Mouse (Mus musculus) lung, postnatal 25 days (tissue): ENCODE measurements around the gene Rnf5.

ENCODE experiments used
- DNase-seq: peaks from one replicate; pipeline ENCODE4 v3.0.0; 2022; ENCODE audit warnings: low spot score

The Rnf5 gene

GRCm38 (mm10) chr17:34603375-34604060, at the start of gene Rnf5:
TSS of gene Rnf5 (minus strand) at chr17:34603690.
- DNase-seq, result peak; percentile 100

DNA sequence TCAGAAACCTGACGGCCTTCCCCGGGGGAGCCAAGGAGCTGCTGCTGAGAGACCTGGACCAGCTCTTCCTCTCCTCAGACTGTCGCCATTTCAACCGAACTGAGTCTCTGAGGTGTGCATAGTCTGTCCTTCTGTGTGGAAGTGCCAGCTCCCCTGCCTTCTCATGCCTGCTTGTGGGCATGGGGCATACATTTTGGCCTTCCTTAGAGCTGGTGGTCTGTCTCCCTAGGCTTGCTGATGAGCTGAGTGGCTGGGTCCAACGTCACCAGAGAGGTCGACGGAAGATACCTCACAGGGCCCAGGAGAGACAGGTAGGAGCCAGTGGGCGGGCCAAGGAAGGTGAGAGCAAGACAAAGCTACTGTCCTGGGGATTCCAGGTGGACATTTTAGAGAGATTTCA, 49.5 kb upstream of the Rnf5 start:
- no peak for DNase-seq

- no peak for DNase-seq
Measured at GRCm38 (mm10) chr17:34652546-34652945, 49.1 kb upstream of the Rnf5 start.

DNA sequence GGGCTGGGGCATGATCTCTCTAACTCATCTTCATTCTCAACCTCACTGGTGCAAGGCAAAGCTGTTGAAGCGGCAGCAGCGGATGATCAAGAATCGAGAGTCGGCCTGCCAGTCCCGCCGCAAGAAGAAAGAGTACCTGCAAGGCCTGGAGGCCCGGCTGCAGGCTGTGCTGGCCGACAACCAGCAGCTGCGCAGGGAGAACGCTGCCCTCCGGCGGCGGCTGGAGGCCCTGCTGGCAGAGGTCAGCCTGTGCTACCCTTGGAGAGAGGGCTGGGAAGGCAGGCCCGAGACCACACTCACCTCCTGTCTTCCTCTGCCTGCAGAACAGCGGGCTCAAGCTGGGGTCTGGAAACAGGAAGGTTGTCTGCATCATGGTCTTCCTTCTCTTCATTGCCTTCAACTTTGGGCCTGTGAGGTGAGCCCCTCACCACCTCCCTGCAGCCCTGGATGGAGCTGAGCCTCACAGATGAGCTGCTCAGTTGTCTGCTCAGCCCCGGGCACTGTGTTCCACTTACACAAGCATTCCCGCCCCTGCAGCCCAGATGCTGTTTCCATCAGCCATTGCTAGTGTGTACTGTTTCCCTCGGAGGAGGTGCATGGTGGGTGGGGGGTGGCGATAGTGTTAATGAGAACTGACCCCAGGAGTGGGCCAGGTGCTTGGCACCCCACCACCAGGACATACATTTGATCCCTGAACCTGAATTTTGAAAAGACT, 48.2 kb upstream of the Rnf5 start:
- no peak for DNase-seq

DNA sequence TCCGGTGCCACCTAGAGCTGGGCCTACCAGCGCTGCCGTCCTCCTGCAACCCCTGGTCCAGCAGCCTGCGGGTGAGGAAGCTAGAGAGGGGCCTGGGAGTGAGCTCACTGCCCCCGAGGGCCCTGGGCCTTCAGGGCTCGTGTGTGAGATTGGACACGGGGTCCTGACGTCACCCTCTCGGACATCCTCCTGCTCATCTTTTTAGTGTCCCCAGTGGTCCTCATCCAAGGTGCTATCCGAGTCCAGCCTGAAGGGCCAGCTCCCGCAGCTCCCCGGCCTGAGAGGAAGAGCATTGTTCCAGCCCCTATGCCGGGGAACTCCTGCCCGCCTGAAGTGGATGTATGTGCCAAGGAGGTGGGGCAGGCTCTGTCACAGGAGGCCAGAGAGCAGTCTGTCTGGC, 47.3 kb upstream of the Rnf5 start:
- DNase-seq, result no peak

- no peak for DNase-seq
Measured at GRCm38 (mm10) chr17:34649106-34649864, 45.8 kb upstream of the Rnf5 start.

GRCm38 (mm10) chr17:34648141-34648890, 44.8 kb upstream of the Rnf5 start:
- no peak for DNase-seq

GRCm38 (mm10) chr17:34646906-34647787, 43.7 kb upstream of the Rnf5 start, which contains the start of gene Atf6b:
TSS of gene Atf6b (plus strand) at chr17:34647146.
- DNase-seq, result peak; percentile 99

- no peak for DNase-seq
Measured at GRCm38 (mm10) chr17:34645831-34646511, 42.5 kb upstream of the Rnf5 start.

DNA sequence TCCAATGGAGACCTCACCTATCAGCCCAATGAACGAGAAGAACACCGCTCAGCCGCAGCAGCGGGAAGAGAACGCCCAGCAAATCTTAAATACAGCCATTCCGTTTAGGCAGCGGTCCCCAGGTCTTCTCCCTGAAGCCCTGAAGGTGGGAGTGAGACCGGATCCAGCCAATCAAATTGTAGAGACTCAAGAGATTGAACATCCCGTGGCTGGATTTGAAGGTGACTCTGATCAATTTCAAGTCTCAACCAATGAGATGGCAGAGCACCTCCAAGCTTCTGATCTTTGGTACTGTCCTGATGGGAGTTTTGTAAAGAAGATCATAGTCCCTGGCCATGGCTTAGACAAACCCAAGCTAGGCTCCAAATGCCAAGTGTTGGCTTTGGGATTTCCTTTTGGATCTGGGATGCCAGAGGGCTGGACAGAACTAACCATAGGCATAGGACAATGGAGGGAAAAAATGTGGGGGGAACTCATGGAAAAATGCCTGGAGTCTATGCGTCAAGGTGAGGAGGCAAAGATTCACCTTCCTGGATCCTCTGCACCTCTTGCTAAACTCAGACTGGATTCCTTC, 41.9 kb upstream of the Rnf5 start:
- DNase-seq, result no peak

- peak; percentile 98 for DNase-seq
Measured at GRCm38 (mm10) chr17:34644608-34645007, 41.1 kb upstream of the Rnf5 start, which contains the start of gene Fkbpl. TSS of gene Fkbpl (plus strand) at chr17:34644764.

DNA sequence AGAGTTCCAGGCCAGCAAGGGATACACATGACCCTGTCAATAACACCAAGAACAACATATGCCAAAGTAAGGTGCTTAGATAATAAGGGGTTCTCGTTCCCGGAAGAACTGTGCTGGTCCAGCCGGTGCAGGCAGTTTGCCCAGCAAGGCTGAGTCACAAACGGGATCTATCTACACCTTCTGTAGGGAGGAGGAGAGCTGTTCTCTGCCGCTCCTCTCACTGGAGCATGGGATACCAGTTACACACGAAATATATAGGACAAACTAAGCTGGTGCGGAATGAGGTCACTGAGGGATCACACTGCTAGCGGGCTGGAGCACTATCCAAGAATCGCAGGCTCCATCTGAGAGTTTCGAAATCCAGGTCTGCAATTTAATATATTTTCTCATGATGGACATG, 40.5 kb upstream of the Rnf5 start:
- no peak for DNase-seq

GRCm38 (mm10) chr17:34643379-34643778, 39.9 kb upstream of the Rnf5 start:
- no peak for DNase-seq

DNA sequence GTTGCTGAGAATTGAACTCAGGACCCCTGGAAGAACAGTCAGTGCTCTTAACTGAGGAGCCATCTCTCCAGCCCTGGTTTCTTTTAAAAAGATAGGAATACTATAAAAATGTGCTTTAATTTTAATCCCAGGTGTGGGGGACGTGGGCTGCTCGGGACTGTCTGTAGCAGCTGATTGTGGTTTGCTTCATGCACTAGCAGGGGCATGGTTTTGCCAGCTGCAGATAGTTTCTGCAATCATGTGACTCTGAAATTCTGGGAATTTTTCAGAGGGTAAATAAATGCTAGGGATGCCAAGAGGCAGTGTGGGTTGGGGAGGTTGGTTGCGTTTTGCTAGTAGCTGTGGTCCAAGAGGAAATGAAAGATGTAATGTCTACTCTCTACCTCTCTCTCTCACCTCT, 38.5 kb upstream of the Rnf5 start:
- no peak for DNase-seq

- no peak for DNase-seq
Measured at GRCm38 (mm10) chr17:34640778-34641601, 37.5 kb upstream of the Rnf5 start.

- DNase-seq, result no peak
Measured at GRCm38 (mm10) chr17:34639461-34640255, 36.2 kb upstream of the Rnf5 start.

DNA sequence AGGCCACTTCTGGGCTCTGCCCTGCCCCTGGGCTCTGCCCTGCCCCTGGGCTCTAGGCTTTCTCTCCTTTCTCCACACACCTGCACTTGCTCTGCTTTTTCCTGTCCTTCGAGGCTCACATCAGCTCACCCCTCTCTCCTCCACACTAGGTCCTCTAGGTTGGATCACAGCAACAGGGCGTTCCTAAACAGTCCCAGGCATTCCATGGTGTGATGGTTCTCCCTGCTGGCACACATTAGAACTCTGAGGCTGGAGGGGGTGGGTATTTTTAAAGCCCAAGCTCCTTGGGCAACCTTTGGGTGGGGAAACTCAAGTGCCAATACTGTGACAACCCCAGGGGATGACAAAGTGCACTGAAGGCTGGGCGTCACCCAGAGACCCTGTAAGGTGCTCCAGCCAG, 34.0 kb upstream of the Rnf5 start:
- no peak for DNase-seq

- DNase-seq, result no peak
Measured at GRCm38 (mm10) chr17:34635671-34636070, 32.2 kb upstream of the Rnf5 start.
